7 mouse cellular contexts compared by ENCODE assay signal in genomic region chr11:115722638-115723037, GRCm38 (mm10). TPM values are rescaled to one million over a fixed set of nuclear protein-coding genes. Genes with fewer than 3 reads are reported as not detected.
DNase-seq lines count a peak whose midpoint lies in the region; ATAC-seq lines count a peak whose summit lies in the region.

No protein-coding gene starts in this region.

- H3K9ac ChIP-seq in midbrain, embryonic 12.5 days (replicated peaks) = no peak overlapping the region

- no peaks in the 10 kb centered on the region for H3K36me3 ChIP-seq in midbrain, embryonic 12.5 days

- no peaks in the 10 kb centered on the region for H3K4me1 ChIP-seq in midbrain, embryonic 12.5 days

- intact Hi-C loops in left cerebral cortex, postnatal 36 days (cut with DNase I) = loop anchor here (1.0 to 5.0 kb wide), 3 partner anchors 45 to 92 kb away; partner anchors contain the start of genes Tmem94 and Tsen54

- H3K4me3 ChIP-seq in midbrain, embryonic 12.5 days = no peak overlapping the region

- DNase-seq in adrenal gland, adult 18-20 months (ENCODE audit: low spot score in 2 of 2) = peak; percentile 84 to 89
- DNase-seq in gastrocnemius, postnatal 10 days = peak; percentile 81
- DNase-seq in induced T-regulatory cell, adult 2 months (ENCODE audit: low read depth) = peak; percentile 89
- DNase-seq in left cerebral cortex, postnatal 36 days (ENCODE audit: low spot score in 2 of 2) = peak; percentile 75 to 78
- DNase-seq in spleen, adult 18-20 months = peak; percentile 56 to 77

- WGBS in midbrain, embryonic 12.5 days = 24% methylated on average over 14 of the region's 14 CpGs

- peak; percentile 77 for ATAC-seq in common myeloid progenitor, adult 5-6 weeks (replicated peaks; ENCODE audit: low read depth, poor library complexity, severe bottlenecking)
- ATAC-seq in midbrain, embryonic 12.5 days (ENCODE audit: low FRiP score, low read depth) = no peak

- no peaks in the 10 kb centered on the region for H3K9me3 ChIP-seq in midbrain, embryonic 12.5 days

- H3K27me3 ChIP-seq in midbrain, embryonic 12.5 days = no peaks in the 10 kb centered on the region

- H3K4me2 ChIP-seq in midbrain, embryonic 12.5 days (replicated peaks) = 0 out of 2 replicates have a peak overlapping the region, but pooled peaks have one; percentile 22

- no peak overlapping the region for H3K27ac ChIP-seq in midbrain, embryonic 12.5 days (replicated peaks)

RNA-seq across cellular contexts. Expression of gene Grb2, which starts 14.2 kb away (rescaled TPM):
- total RNA-seq in adrenal gland, adult 18-20 months (2021) = 100 to 1,000 TPM in 1 of 2 experiments, 10 to 100 TPM in 1; 97.2 to 132 TPM
- total RNA-seq in common myeloid progenitor, adult 5-6 weeks (2017) = 34.7 and 53.5 TPM in 2 replicates
- total RNA-seq in gastrocnemius, postnatal 10 days (2021) = 10 to 100 TPM; 93.7 to 95.9 TPM
- total RNA-seq in left cerebral cortex, postnatal 36 days (2021) = 100 to 1,000 TPM; 175 to 190 TPM
- polyA plus RNA-seq in midbrain, embryonic 12.5 days (2016; fragmentation: Nextera tagmentation; extraction: Ambion mirVana) = 137 and 149 TPM in 2 replicates

RNA-seq across cellular contexts. Expression of gene Tmem94, which starts 42.6 kb away (rescaled TPM):
- 10 to 100 TPM; 57.3 to 70.3 TPM for total RNA-seq in adrenal gland, adult 18-20 months (2021)
- 18.3 and 23.2 TPM in 2 replicates for total RNA-seq in common myeloid progenitor, adult 5-6 weeks (2017)
- 10 to 100 TPM; 55.6 to 60.0 TPM for total RNA-seq in gastrocnemius, postnatal 10 days (2021)
- total RNA-seq in left cerebral cortex, postnatal 36 days (2021) = 10 to 100 TPM; 54.9 to 69.9 TPM
- 42.4 and 47.0 TPM in 2 replicates for polyA plus RNA-seq in midbrain, embryonic 12.5 days (2016; fragmentation: Nextera tagmentation; extraction: Ambion mirVana)
